Mouse (Mus musculus): ENCODE results near the gene Tgfbr3. TPM values are rescaled to one million over a fixed set of nuclear protein-coding genes. Genes with fewer than 3 reads are reported as not detected.

The Tgfbr3 gene
- polyA plus RNA-seq, 1 experiment, result 0.71 TPM

DNA sequence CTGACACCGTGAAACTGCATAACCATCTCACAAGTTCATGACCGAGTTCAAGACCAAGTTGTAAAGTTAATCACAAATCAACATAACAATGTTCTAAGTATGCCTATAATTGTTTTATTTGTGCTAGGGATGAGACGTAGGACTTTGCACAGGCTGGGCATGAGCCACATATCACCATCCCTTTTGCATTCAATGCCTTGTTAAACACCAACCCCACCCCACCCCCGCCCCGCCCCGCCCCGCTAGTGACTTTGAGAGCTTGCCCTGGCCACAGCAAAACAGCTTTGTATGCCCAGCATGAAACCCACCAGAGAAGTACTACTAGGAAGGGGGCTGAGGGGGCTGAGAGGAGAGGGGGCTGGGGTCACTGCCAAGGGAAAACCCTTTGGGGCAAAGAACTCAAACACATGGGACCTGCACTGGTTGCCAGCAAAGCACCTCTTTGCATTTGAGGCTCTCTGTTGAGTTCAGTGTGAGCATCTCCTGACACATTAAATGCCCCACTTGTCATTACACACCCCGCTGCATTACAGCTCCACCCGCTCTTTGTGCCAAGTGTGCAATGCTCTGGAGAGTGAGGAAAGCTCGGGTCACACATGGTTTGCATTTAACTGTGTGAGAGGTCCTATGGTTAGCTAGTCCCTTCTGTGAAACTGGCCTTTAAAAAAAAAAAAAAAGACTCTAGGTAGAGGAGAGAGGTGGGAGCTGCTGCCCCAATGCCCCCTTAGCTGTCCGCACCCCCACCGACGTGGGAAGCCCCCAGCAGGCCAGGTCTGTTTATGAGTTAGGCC is 179.1 kb downstream of the Tgfbr3 start:
- Histone ChIP-seq H3ac (ENCODE audit: control insufficient read depth, insufficient read length) (no peak overlapping the region), H3K4me2 (ENCODE audit: low read depth) (peak overlapping the region; percentile 18), H3K4me3 (no peak overlapping the region), H3K36me3 (ENCODE audit: control insufficient read depth, insufficient read depth) (no peaks in the 10 kb centered on the region), H3K79me2 (ENCODE audit: control insufficient read depth, insufficient read depth) (no peaks in the 10 kb centered on the region), H3K27me3 (ENCODE audit: control insufficient read depth, insufficient read depth, insufficient read length) (no peaks in the 10 kb centered on the region)
- TF ChIP-seq MYOG (IDR thresholded peaks at IDR 0.05; ENCODE audit: control insufficient read depth in 1 of 3, insufficient read depth in 1 of 3, insufficient read length in 2 of 3, low read depth in 2 of 3), result no peak
- TF ChIP-seq USF1 (IDR thresholded peaks at IDR 0.05; ENCODE audit: low read depth), result no peak
- TF ChIP-seq E2F4 (IDR thresholded peaks at IDR 0.05; ENCODE audit: insufficient read depth), result no peak
- TF ChIP-seq SRF (IDR thresholded peaks at IDR 0.05; ENCODE audit: control insufficient read depth, insufficient read length, low read depth), result no peak
- TF ChIP-seq CEBPB (IDR thresholded peaks at IDR 0.05; ENCODE audit: insufficient read depth, poor library complexity, severe bottlenecking), result no peak
- TF ChIP-seq REST (IDR thresholded peaks at IDR 0.05; ENCODE audit: insufficient read depth, insufficient read length), result no peak
- TF ChIP-seq TCF3 (IDR thresholded peaks at IDR 0.05; ENCODE audit: insufficient read length, low read depth), result no peak
- no peak for TF ChIP-seq MYOD1 (IDR thresholded peaks at IDR 0.05; ENCODE audit: control insufficient read depth in 1 of 3, insufficient read length in 2 of 3, low read depth in 2 of 3)
- TF ChIP-seq POLR2A (IDR thresholded peaks at IDR 0.05; ENCODE audit: insufficient read length, low read depth), result no peak

- H3K4me3 ChIP-seq, result no peak overlapping the region
- TF ChIP-seq SRF (IDR thresholded peaks at IDR 0.05; ENCODE audit: control insufficient read depth, insufficient read length, low read depth), result no peak
- TF ChIP-seq E2F4 (IDR thresholded peaks at IDR 0.05; ENCODE audit: insufficient read depth), result no peak
- TF ChIP-seq POLR2A (IDR thresholded peaks at IDR 0.05; ENCODE audit: insufficient read length, low read depth), result no peak
- no peak for TF ChIP-seq MYOD1 (IDR thresholded peaks at IDR 0.05; ENCODE audit: control insufficient read depth in 1 of 3, insufficient read length in 2 of 3, low read depth in 2 of 3)
- TF ChIP-seq POLR2AphosphoS2 (IDR thresholded peaks at IDR 0.05; ENCODE audit: insufficient read length, low read depth), result no peak
- TF ChIP-seq MYOG (IDR thresholded peaks at IDR 0.05; ENCODE audit: control insufficient read depth in 1 of 3, insufficient read depth in 1 of 3, insufficient read length in 2 of 3, low read depth in 2 of 3), result no peak
- TF ChIP-seq REST (IDR thresholded peaks at IDR 0.05; ENCODE audit: insufficient read depth, insufficient read length), result no peak
- no peak for TF ChIP-seq MAX (IDR thresholded peaks at IDR 0.05; ENCODE audit: low read depth)
- no peak for TF ChIP-seq CEBPB (IDR thresholded peaks at IDR 0.05; ENCODE audit: insufficient read depth, poor library complexity, severe bottlenecking)
- TF ChIP-seq TCF3 (IDR thresholded peaks at IDR 0.05; ENCODE audit: insufficient read length, low read depth), result no peak
- no peak for TF ChIP-seq TCF12 (IDR thresholded peaks at IDR 0.05; ENCODE audit: insufficient read depth, poor library complexity, severe bottlenecking)
- no peak for TF ChIP-seq USF1 (IDR thresholded peaks at IDR 0.05; ENCODE audit: low read depth)
- H3K36me3 ChIP-seq (ENCODE audit: control insufficient read depth, insufficient read depth), result no peaks in the 10 kb centered on the region
- no peaks in the 10 kb centered on the region for H3K27me3 ChIP-seq (ENCODE audit: control insufficient read depth, insufficient read depth, insufficient read length)
- no peaks in the 10 kb centered on the region for H3K79me2 ChIP-seq (ENCODE audit: control insufficient read depth, insufficient read depth)
- no peak overlapping the region for H3ac ChIP-seq (ENCODE audit: control insufficient read depth, insufficient read length)
- H3K4me2 ChIP-seq (ENCODE audit: low read depth), result no peak overlapping the region
Observed at GRCm38 (mm10) chr5:107109416-107109815, 180.0 kb downstream of the Tgfbr3 start.

DNA sequence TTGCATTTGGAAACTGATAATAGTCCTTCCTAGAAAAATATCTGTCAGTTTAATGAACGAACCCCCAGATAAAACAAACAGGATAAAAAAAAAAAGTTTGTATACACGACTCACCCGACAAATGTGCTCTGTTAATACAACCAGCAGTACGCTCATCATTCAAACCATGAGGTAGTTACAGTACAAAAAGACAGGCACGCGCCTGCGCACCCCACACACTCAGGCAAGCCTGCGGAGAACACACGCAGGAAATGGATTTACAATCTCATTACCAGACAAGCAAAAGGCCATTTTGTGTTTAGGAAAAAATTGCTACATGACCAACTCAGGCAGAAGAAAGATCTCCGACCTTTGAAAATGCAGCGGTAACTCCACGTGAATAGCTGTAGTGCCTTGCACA is 182.6 kb downstream of the Tgfbr3 start:
- H3K36me3 ChIP-seq (ENCODE audit: control insufficient read depth, insufficient read depth), result no peaks in the 10 kb centered on the region
- no peak overlapping the region for H3K4me2 ChIP-seq (ENCODE audit: low read depth)
- TF ChIP-seq E2F4 (IDR thresholded peaks at IDR 0.05; ENCODE audit: insufficient read depth) (no peak), MAX (IDR thresholded peaks at IDR 0.05; ENCODE audit: low read depth) (no peak), POLR2AphosphoS2 (IDR thresholded peaks at IDR 0.05; ENCODE audit: insufficient read length, low read depth) (no peak), CEBPB (IDR thresholded peaks at IDR 0.05; ENCODE audit: insufficient read depth, poor library complexity, severe bottlenecking) (no peak), REST (IDR thresholded peaks at IDR 0.05; ENCODE audit: insufficient read depth, insufficient read length) (no peak), POLR2A (IDR thresholded peaks at IDR 0.05; ENCODE audit: insufficient read length, low read depth) (no peak)
- no peak overlapping the region for H3K4me3 ChIP-seq
- H3K79me2 ChIP-seq (ENCODE audit: control insufficient read depth, insufficient read depth), result no peaks in the 10 kb centered on the region
- no peak overlapping the region for H3ac ChIP-seq (ENCODE audit: control insufficient read depth, insufficient read length)
- no peaks in the 10 kb centered on the region for H3K27me3 ChIP-seq (ENCODE audit: control insufficient read depth, insufficient read depth, insufficient read length)

- H3K4me2 ChIP-seq (ENCODE audit: low read depth), result no peak overlapping the region
- no peak overlapping the region for H3K4me3 ChIP-seq
- no peak overlapping the region for H3ac ChIP-seq (ENCODE audit: control insufficient read depth, insufficient read length)
- H3K27me3 ChIP-seq (ENCODE audit: control insufficient read depth, insufficient read depth, insufficient read length), result no peaks in the 10 kb centered on the region
- no peaks in the 10 kb centered on the region for H3K36me3 ChIP-seq (ENCODE audit: control insufficient read depth, insufficient read depth)
- TF ChIP-seq USF1 (IDR thresholded peaks at IDR 0.05; ENCODE audit: low read depth), result no peak
- TF ChIP-seq E2F4 (IDR thresholded peaks at IDR 0.05; ENCODE audit: insufficient read depth), result no peak
- TF ChIP-seq MAX (IDR thresholded peaks at IDR 0.05; ENCODE audit: low read depth), result no peak
- no peak for TF ChIP-seq POLR2A (IDR thresholded peaks at IDR 0.05; ENCODE audit: insufficient read length, low read depth)
- TF ChIP-seq MYOD1 (IDR thresholded peaks at IDR 0.05; ENCODE audit: control insufficient read depth in 1 of 3, insufficient read length in 2 of 3, low read depth in 2 of 3), result no peak
- no peak for TF ChIP-seq POLR2AphosphoS2 (IDR thresholded peaks at IDR 0.05; ENCODE audit: insufficient read length, low read depth)
- no peak for TF ChIP-seq MYOG (IDR thresholded peaks at IDR 0.05; ENCODE audit: control insufficient read depth in 1 of 3, insufficient read depth in 1 of 3, insufficient read length in 2 of 3, low read depth in 2 of 3)
- no peak for TF ChIP-seq TCF3 (IDR thresholded peaks at IDR 0.05; ENCODE audit: insufficient read length, low read depth)
- TF ChIP-seq SRF (IDR thresholded peaks at IDR 0.05; ENCODE audit: control insufficient read depth, insufficient read length, low read depth), result no peak
- TF ChIP-seq TCF12 (IDR thresholded peaks at IDR 0.05; ENCODE audit: insufficient read depth, poor library complexity, severe bottlenecking), result no peak
- TF ChIP-seq CEBPB (IDR thresholded peaks at IDR 0.05; ENCODE audit: insufficient read depth, poor library complexity, severe bottlenecking), result no peak
- no peak for TF ChIP-seq REST (IDR thresholded peaks at IDR 0.05; ENCODE audit: insufficient read depth, insufficient read length)
- H3K79me2 ChIP-seq (ENCODE audit: control insufficient read depth, insufficient read depth), result no peaks in the 10 kb centered on the region
Observed at GRCm38 (mm10) chr5:107106139-107106538, 183.3 kb downstream of the Tgfbr3 start.

Measured in myocyte (in vitro differentiated cells).